8 mouse cellular contexts compared by ENCODE assay signal in the genomic region with DNA sequence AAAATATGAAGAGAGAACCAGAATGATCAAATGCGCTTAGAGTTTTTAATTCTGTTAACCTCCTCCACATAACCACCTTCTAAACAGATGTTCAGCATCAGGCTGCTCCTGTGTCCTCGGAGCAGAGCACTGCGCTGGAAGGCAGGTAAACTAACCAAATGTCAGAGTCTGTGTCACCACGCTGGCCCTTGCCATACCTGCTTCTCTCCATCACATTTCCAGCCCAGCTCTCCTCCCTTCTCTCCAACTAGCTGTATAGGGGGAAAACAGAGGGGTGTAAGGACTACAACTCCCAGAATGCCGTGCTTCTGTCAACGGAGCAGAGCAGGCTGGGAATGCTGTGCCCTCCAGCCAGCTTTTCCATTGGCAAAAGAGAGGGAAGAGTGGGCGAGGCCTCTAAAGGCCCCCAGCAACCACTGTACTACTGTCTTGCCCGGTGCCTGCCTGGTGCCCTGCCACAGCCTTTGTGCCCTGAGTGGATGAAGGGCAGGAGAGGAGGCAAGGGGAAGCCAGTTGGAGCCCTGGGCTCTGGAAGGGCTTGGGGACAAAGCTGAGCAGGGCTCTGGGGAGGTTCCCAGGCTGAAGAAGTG. TPM values are rescaled to one million over a fixed set of nuclear protein-coding genes. Genes with fewer than 3 reads are reported as not detected.
DNase-seq lines count a peak whose midpoint lies in the region; ATAC-seq and TF ChIP-seq lines count a peak whose summit lies in the region.

No protein-coding gene starts in this region.

- H3K4me3 ChIP-seq in midbrain, postnatal 0 days (ENCODE audit: low read depth, low read length) = 0 out of 2 replicates have a peak overlapping the region, but pooled peaks have one; percentile 5

- ATAC-seq in midbrain, postnatal 0 days (ENCODE audit: low FRiP score) = peak; percentile 77

- intact Hi-C loops in left cerebral cortex, postnatal 36 days (cut with DNase I) = no loop called here

- 52% methylated on average over 8 of the region's 8 CpGs for WGBS in midbrain, postnatal 0 days

- H3K9me3 ChIP-seq in midbrain, postnatal 0 days (ENCODE audit: low read length) = no peaks in the 10 kb centered on the region

- peak overlapping the region; percentile 51; the same call in 1 of the 2 replicates for H3K9ac ChIP-seq in midbrain, postnatal 0 days (replicated peaks; ENCODE audit: low read length, poor library complexity, severe bottlenecking)

- peaks cover 35% of the 10 kb centered on the region for H3K36me3 ChIP-seq in midbrain, postnatal 0 days (ENCODE audit: insufficient read depth, low read length)

- peak overlapping the region; percentile 43 for H3K4me2 ChIP-seq in midbrain, postnatal 0 days (ENCODE audit: low read depth, low read length, poor library complexity, severe bottlenecking)

- DNase-seq in ZHBTc4 (ENCODE audit: low read depth, low spot score) = peak; percentile 56
- DNase-seq in embryo, embryonic 10 days (ENCODE audit: low spot score) = peak; percentile 76
- DNase-seq in heart, adult 9 months (ENCODE audit: low spot score in 2 of 2) = peak; percentile 52 to 63
- DNase-seq in kidney, adult 8-10 months = peak; percentile 41 to 44
- peak; percentile 74 to 79 for DNase-seq in left cerebral cortex, postnatal 36 days (ENCODE audit: low spot score in 2 of 2)
- DNase-seq in midbrain, postnatal 0 days (ENCODE audit: low spot score) = peak; percentile 93
- no peak for DNase-seq in spleen, adult 12 weeks (ENCODE audit: low spot score)
- DNase-seq in testis, postnatal 10 days (ENCODE audit: low spot score) = no peak

- TF ChIP-seq CTCF in midbrain, postnatal 0 days (IDR thresholded peaks at IDR 0.05) = no peak

- peak overlapping the region; percentile 84 for H3K27ac ChIP-seq in midbrain, postnatal 0 days (ENCODE audit: low read depth, low read length)

- H3K27me3 ChIP-seq in midbrain, postnatal 0 days (ENCODE audit: insufficient read depth, low read length) = no peaks in the 10 kb centered on the region

- H3K4me1 ChIP-seq in midbrain, postnatal 0 days (ENCODE audit: insufficient read depth, low read length) = peaks cover 4% of the 10 kb centered on the region; the same call in 1 of the 2 replicates

RNA-seq across cellular contexts. Expression of gene Mrpl14, which starts 5.6 kb away (rescaled TPM):
- total RNA-seq in left cerebral cortex, postnatal 36 days (2021) = 10 to 100 TPM; 38.3 to 47.5 TPM
- 41.9 and 42.8 TPM in 2 replicates for total RNA-seq in midbrain, postnatal 0 days (2014; rRNA removed)
- polyA plus RNA-seq in midbrain, postnatal 0 days (2015; fragmentation: Nextera tagmentation; extraction: Ambion mirVana) = 113 and 114 TPM in 2 replicates

RNA-seq across cellular contexts. Expression of gene Tmem63b, which starts 6.2 kb away (rescaled TPM):
- 100 to 1,000 TPM; 177 to 186 TPM for total RNA-seq in left cerebral cortex, postnatal 36 days (2021)
- 213 and 264 TPM in 2 replicates for total RNA-seq in midbrain, postnatal 0 days (2014; rRNA removed)
- 149 and 153 TPM in 2 replicates for polyA plus RNA-seq in midbrain, postnatal 0 days (2015; fragmentation: Nextera tagmentation; extraction: Ambion mirVana)

RNA-seq across cellular contexts. Expression of gene Capn11, which starts 21.4 kb away (rescaled TPM):
- total RNA-seq in left cerebral cortex, postnatal 36 days (2021) = under 1 TPM; 0.12 to 0.66 TPM
- 1.2 and 1.4 TPM in 2 replicates for total RNA-seq in midbrain, postnatal 0 days (2014; rRNA removed)
- polyA plus RNA-seq in midbrain, postnatal 0 days (2015; fragmentation: Nextera tagmentation; extraction: Ambion mirVana) = 0.19 and 1.4 TPM in 2 replicates

RNA-seq across cellular contexts. Expression of gene 1600014C23Rik, which starts 53.2 kb away (rescaled TPM):
- not detected for total RNA-seq in left cerebral cortex, postnatal 36 days (2021)
- not detected in 2 replicates for total RNA-seq in midbrain, postnatal 0 days (2014; rRNA removed)
- polyA plus RNA-seq in midbrain, postnatal 0 days (2015; fragmentation: Nextera tagmentation; extraction: Ambion mirVana) = 0.67 TPM in 1 of 2 replicates, not detected in the other

Comparison
In these comparisons a context has a peak if more than half of its experiments do, and no peak if none do; other contexts are left out.
1. DNase-seq: peak in ZHBTc4 (single experiment), embryo, embryonic 10 days (single experiment), heart, adult 9 months (2 of 2), kidney, adult 8-10 months (2 of 2), left cerebral cortex, postnatal 36 days (2 of 2) and midbrain, postnatal 0 days (single experiment); none in spleen, adult 12 weeks (single experiment) and testis, postnatal 10 days (single experiment).